Mouse (Mus musculus): ENCODE data around the gene Zfp618. TPM values are rescaled to one million over a fixed set of nuclear protein-coding genes. Genes with fewer than 3 reads are reported as not detected.
A peak's percentile ranks its signal among the peaks of the same experiment; 100 is the strongest.

Zfp618 gene
- polyA plus RNA-seq, 1 experiment from 2014 or later, result 8.9 TPM

- ATAC-seq (ENCODE audit: insufficient number of reproducible peaks, insufficient read depth, low FRiP score, low read depth), result peak; percentile 47; the same call in 1 of the 2 replicates
Measured at GRCm38 (mm10) chr4:62964844-62965496, 403 bp upstream of the Zfp618 start.

GRCm38 (mm10) chr4:62969526-62969925, 4.2 kb downstream of the Zfp618 start:
- WGBS, result 91% methylated on average over 5 of the region's 5 CpGs
- Histone ChIP-seq H3K4me2 (ENCODE audit: low read length) (no peak overlapping the region), H3K4me3 (ENCODE audit: control insufficient read depth in 1 of 2, insufficient read depth in 1 of 2, low read depth in 1 of 2, low read length in 2 of 2) (no peak overlapping the region), H3K27me3 (ENCODE audit: control insufficient read depth, insufficient read depth, low read length) (no peaks in the 10 kb centered on the region), H3K9me3 (ENCODE audit: control insufficient read depth, low read length) (no peaks in the 10 kb centered on the region), H3K9ac (ENCODE audit: low read length) (no peak overlapping the region), H3K36me3 (ENCODE audit: control insufficient read depth, insufficient read depth, low read length) (no peaks in the 10 kb centered on the region), H3K4me1 (ENCODE audit: control insufficient read depth in 2 of 2, insufficient read depth in 2 of 2, low read length in 2 of 2) (peaks cover 0 to 5% of the 10 kb centered on the region in 2 experiments; a peak in 1 of 4 replicates), H3K27ac (replicated peaks in 1 of 2; ENCODE audit: control insufficient read depth in 1 of 2, insufficient read depth in 1 of 2, low read depth in 2 of 2, low read length in 2 of 2) (no peak overlapping the region)
- ATAC-seq (ENCODE audit: insufficient number of reproducible peaks, insufficient read depth, low FRiP score, low read depth), result no peak

More at GRCm38 (mm10) chr4:62964844-62965496, 403 bp upstream of the Zfp618 start:
- 5% methylated on average over 34 of the region's 52 CpGs for WGBS
- H3K4me1 ChIP-seq (ENCODE audit: control insufficient read depth in 2 of 2, insufficient read depth in 2 of 2, low read length in 2 of 2), result 0 out of 4 replicates have a peak, but pooled peaks cover 0 to 5% of the 10 kb centered on the region in 2 experiments
- H3K9me3 ChIP-seq (ENCODE audit: control insufficient read depth, low read length), result no peaks in the 10 kb centered on the region
- H3K27me3 ChIP-seq (ENCODE audit: control insufficient read depth, insufficient read depth, low read length), result no peaks in the 10 kb centered on the region
- peak overlapping the region; percentile 53 to 86 for H3K4me3 ChIP-seq (ENCODE audit: control insufficient read depth in 1 of 2, insufficient read depth in 1 of 2, low read depth in 1 of 2, low read length in 2 of 2)
- peak overlapping the region; percentile 98 for H3K9ac ChIP-seq (ENCODE audit: low read length)
- no peaks in the 10 kb centered on the region for H3K36me3 ChIP-seq (ENCODE audit: control insufficient read depth, insufficient read depth, low read length)
- H3K27ac ChIP-seq (replicated peaks in 1 of 2; ENCODE audit: control insufficient read depth in 1 of 2, insufficient read depth in 1 of 2, low read depth in 2 of 2, low read length in 2 of 2), result peak overlapping the region in 1 of 2 experiments; percentile 74; a peak in 2 of 4 replicates
- peak overlapping the region; percentile 78 for H3K4me2 ChIP-seq (ENCODE audit: low read length)

- Histone ChIP-seq H3K4me2 (ENCODE audit: low read length) (no peak overlapping the region), H3K4me3 (ENCODE audit: control insufficient read depth in 1 of 2, insufficient read depth in 1 of 2, low read depth in 1 of 2, low read length in 2 of 2) (no peak overlapping the region), H3K27me3 (ENCODE audit: control insufficient read depth, insufficient read depth, low read length) (no peaks in the 10 kb centered on the region), H3K9me3 (ENCODE audit: control insufficient read depth, low read length) (no peaks in the 10 kb centered on the region), H3K9ac (ENCODE audit: low read length) (no peak overlapping the region), H3K27ac (replicated peaks in 1 of 2; ENCODE audit: control insufficient read depth in 1 of 2, insufficient read depth in 1 of 2, low read depth in 2 of 2, low read length in 2 of 2) (no peak overlapping the region), H3K4me1 (ENCODE audit: control insufficient read depth in 2 of 2, insufficient read depth in 2 of 2, low read length in 2 of 2) (peaks cover 2 to 8% of the 10 kb centered on the region in 2 experiments; a peak in 3 of 4 replicates), H3K36me3 (ENCODE audit: control insufficient read depth, insufficient read depth, low read length) (no peaks in the 10 kb centered on the region)
- ATAC-seq (ENCODE audit: insufficient number of reproducible peaks, insufficient read depth, low FRiP score, low read depth), result no peak
- 75% methylated on average over 1 of the region's 1 CpGs for WGBS
Measured at GRCm38 (mm10) chr4:62971991-62972390, 6.6 kb downstream of the Zfp618 start.

- peaks cover 2 to 8% of the 10 kb centered on the region in 2 experiments; a peak in 3 of 4 replicates for H3K4me1 ChIP-seq (ENCODE audit: control insufficient read depth in 2 of 2, insufficient read depth in 2 of 2, low read length in 2 of 2)
Measured at GRCm38 (mm10) chr4:62973086-62973485, 7.7 kb downstream of the Zfp618 start.

GRCm38 (mm10) chr4:62974901-62975300, 9.5 kb downstream of the Zfp618 start:
- Histone ChIP-seq H3K9me3 (ENCODE audit: control insufficient read depth, low read length) (no peaks in the 10 kb centered on the region), H3K27ac (replicated peaks in 1 of 2; ENCODE audit: control insufficient read depth in 1 of 2, insufficient read depth in 1 of 2, low read depth in 2 of 2, low read length in 2 of 2) (no peak overlapping the region), H3K27me3 (ENCODE audit: control insufficient read depth, insufficient read depth, low read length) (no peaks in the 10 kb centered on the region), H3K4me2 (ENCODE audit: low read length) (no peak overlapping the region), H3K36me3 (ENCODE audit: control insufficient read depth, insufficient read depth, low read length) (no peaks in the 10 kb centered on the region), H3K4me1 (ENCODE audit: control insufficient read depth in 2 of 2, insufficient read depth in 2 of 2, low read length in 2 of 2) (peaks cover 2 to 8% of the 10 kb centered on the region in 2 experiments; a peak in 3 of 4 replicates), H3K9ac (ENCODE audit: low read length) (no peak overlapping the region), H3K4me3 (ENCODE audit: control insufficient read depth in 1 of 2, insufficient read depth in 1 of 2, low read depth in 1 of 2, low read length in 2 of 2) (no peak overlapping the region)
- no peak for ATAC-seq (ENCODE audit: insufficient number of reproducible peaks, insufficient read depth, low FRiP score, low read depth)
- WGBS, result 79% methylated on average over 2 of the region's 2 CpGs

More at GRCm38 (mm10) chr4:62973086-62973485, 7.7 kb downstream of the Zfp618 start:
- Histone ChIP-seq H3K4me3 (ENCODE audit: control insufficient read depth in 1 of 2, insufficient read depth in 1 of 2, low read depth in 1 of 2, low read length in 2 of 2) (no peak overlapping the region), H3K9me3 (ENCODE audit: control insufficient read depth, low read length) (no peaks in the 10 kb centered on the region), H3K4me2 (ENCODE audit: low read length) (no peak overlapping the region), H3K36me3 (ENCODE audit: control insufficient read depth, insufficient read depth, low read length) (no peaks in the 10 kb centered on the region), H3K27ac (replicated peaks in 1 of 2; ENCODE audit: control insufficient read depth in 1 of 2, insufficient read depth in 1 of 2, low read depth in 2 of 2, low read length in 2 of 2) (no peak overlapping the region), H3K27me3 (ENCODE audit: control insufficient read depth, insufficient read depth, low read length) (no peaks in the 10 kb centered on the region), H3K9ac (ENCODE audit: low read length) (no peak overlapping the region)
- no peak for ATAC-seq (ENCODE audit: insufficient number of reproducible peaks, insufficient read depth, low FRiP score, low read depth)
- 70% methylated on average over 3 of the region's 3 CpGs for WGBS

- Histone ChIP-seq H3K27me3 (ENCODE audit: control insufficient read depth, insufficient read depth, low read length) (no peaks in the 10 kb centered on the region), H3K27ac (replicated peaks in 1 of 2; ENCODE audit: control insufficient read depth in 1 of 2, insufficient read depth in 1 of 2, low read depth in 2 of 2, low read length in 2 of 2) (no peak overlapping the region), H3K4me1 (ENCODE audit: control insufficient read depth in 2 of 2, insufficient read depth in 2 of 2, low read length in 2 of 2) (peaks cover 2 to 8% of the 10 kb centered on the region in 2 experiments; a peak in 3 of 4 replicates), H3K4me2 (ENCODE audit: low read length) (no peak overlapping the region), H3K36me3 (ENCODE audit: control insufficient read depth, insufficient read depth, low read length) (no peaks in the 10 kb centered on the region), H3K9ac (ENCODE audit: low read length) (no peak overlapping the region), H3K9me3 (ENCODE audit: control insufficient read depth, low read length) (no peaks in the 10 kb centered on the region), H3K4me3 (ENCODE audit: control insufficient read depth in 1 of 2, insufficient read depth in 1 of 2, low read depth in 1 of 2, low read length in 2 of 2) (no peak overlapping the region)
- 78% methylated on average over 6 of the region's 6 CpGs for WGBS
- ATAC-seq (ENCODE audit: insufficient number of reproducible peaks, insufficient read depth, low FRiP score, low read depth), result no peak
Measured at GRCm38 (mm10) chr4:62975541-62975940, 10.2 kb downstream of the Zfp618 start.

GRCm38 (mm10) chr4:62977454-62977853, 12.1 kb downstream of the Zfp618 start:
- Histone ChIP-seq H3K36me3 (ENCODE audit: control insufficient read depth, insufficient read depth, low read length) (no peaks in the 10 kb centered on the region; the same call in 1 of the 2 replicates), H3K27ac (replicated peaks in 1 of 2; ENCODE audit: control insufficient read depth in 1 of 2, insufficient read depth in 1 of 2, low read depth in 2 of 2, low read length in 2 of 2) (no peak overlapping the region), H3K9ac (ENCODE audit: low read length) (no peak overlapping the region), H3K4me3 (ENCODE audit: control insufficient read depth in 1 of 2, insufficient read depth in 1 of 2, low read depth in 1 of 2, low read length in 2 of 2) (no peak overlapping the region), H3K9me3 (ENCODE audit: control insufficient read depth, low read length) (no peaks in the 10 kb centered on the region), H3K27me3 (ENCODE audit: control insufficient read depth, insufficient read depth, low read length) (no peaks in the 10 kb centered on the region), H3K4me1 (ENCODE audit: control insufficient read depth in 2 of 2, insufficient read depth in 2 of 2, low read length in 2 of 2) (peaks cover 2 to 8% of the 10 kb centered on the region in 2 experiments; a peak in 3 of 4 replicates), H3K4me2 (ENCODE audit: low read length) (no peak overlapping the region)
- ATAC-seq (ENCODE audit: insufficient number of reproducible peaks, insufficient read depth, low FRiP score, low read depth), result no peak
- WGBS, result 88% methylated on average over 6 of the region's 6 CpGs
